Mouse (Mus musculus): ENCODE measurements around the gene Clpb. TPM values are rescaled to one million over a fixed set of nuclear protein-coding genes. Genes with fewer than 3 reads are reported as not detected.
A peak's percentile ranks its signal among the peaks of the same experiment; 100 is the strongest.
"Not testable (repeated sequence)": the region's sequence is repeated elsewhere in the genome, so short reads cannot be mapped to it uniquely, and the experiment has no call there.

The Clpb gene
- polyA plus RNA-seq (2015; fragmentation: Nextera tagmentation; extraction: Ambion mirVana) = 31.9 and 33.7 TPM in 2 replicates

- peak within 1 kb of the TSS; percentile 53 for H3K9ac ChIP-seq (replicated peaks)
- peak within 1 kb of the TSS; percentile 64 for H3K4me2 ChIP-seq (replicated peaks)
- peak within 1 kb of the TSS; percentile 44; the same call in 1 of the 2 replicates for H3K27ac ChIP-seq
- H3K9me3 ChIP-seq = no peaks in the 10 kb centered on the region
- H3K36me3 ChIP-seq = 0 out of 2 replicates have a peak, but pooled peaks cover 5% of the 10 kb centered on the region
- WGBS = 1% methylated on average over 49 of the region's 49 CpGs
- H3K4me3 ChIP-seq (replicated peaks) = peak within 1 kb of the TSS; percentile 63
- ATAC-seq = peak; percentile 99
- peaks cover 34% of the 10 kb centered on the region for H3K4me1 ChIP-seq (replicated peaks)
- no peaks in the 10 kb centered on the region for H3K27me3 ChIP-seq
Observed at GRCm38 (mm10) chr7:101663514-101664159, at the start of gene Clpb. Gene Clpb (plus strand): TSS chr7:101663633.

- H3K27me3 ChIP-seq = no peaks in the 10 kb centered on the region
- H3K4me2 ChIP-seq (replicated peaks) = no peak overlapping the region
- no peak overlapping the region for H3K9ac ChIP-seq (replicated peaks)
- 84% methylated on average over 7 of the region's 7 CpGs for WGBS
- no peak overlapping the region for H3K27ac ChIP-seq
- no peak for ATAC-seq
- H3K4me1 ChIP-seq (replicated peaks) = no peaks in the 10 kb centered on the region
- no peak overlapping the region for H3K4me3 ChIP-seq (replicated peaks)
- no peaks in the 10 kb centered on the region for H3K36me3 ChIP-seq
- H3K9me3 ChIP-seq = no peaks in the 10 kb centered on the region
Observed at GRCm38 (mm10) chr7:101615406-101615805, 48.0 kb upstream of the Clpb start.

GRCm38 (mm10) chr7:101616136-101616835, 47.1 kb upstream of the Clpb start:
- Histone ChIP-seq H3K4me3 (replicated peaks) (no peak overlapping the region), H3K36me3 (no peaks in the 10 kb centered on the region), H3K9me3 (no peaks in the 10 kb centered on the region), H3K27me3 (no peaks in the 10 kb centered on the region), H3K9ac (replicated peaks) (no peak overlapping the region), H3K27ac (no peak overlapping the region), H3K4me2 (replicated peaks) (no peak overlapping the region), H3K4me1 (replicated peaks) (no peaks in the 10 kb centered on the region)
- 83% methylated on average over 6 of the region's 6 CpGs for WGBS
- no peak for ATAC-seq

- H3K9ac ChIP-seq (replicated peaks) = no peak overlapping the region
- no peaks in the 10 kb centered on the region for H3K36me3 ChIP-seq
- H3K4me3 ChIP-seq (replicated peaks) = no peak overlapping the region
- no peak overlapping the region for H3K27ac ChIP-seq
- whole genome bisulfite sequencing = 69% methylated on average over 10 of the region's 10 CpGs
- no peaks in the 10 kb centered on the region for H3K27me3 ChIP-seq
- ATAC-seq = no peak
- no peak overlapping the region for H3K4me2 ChIP-seq (replicated peaks)
- H3K9me3 ChIP-seq = no peaks in the 10 kb centered on the region
- H3K4me1 ChIP-seq (replicated peaks) = no peaks in the 10 kb centered on the region
Observed at GRCm38 (mm10) chr7:101617438-101618165, 45.8 kb upstream of the Clpb start.

- no peaks in the 10 kb centered on the region for H3K36me3 ChIP-seq
- no peak overlapping the region for H3K27ac ChIP-seq
- H3K4me2 ChIP-seq (replicated peaks) = no peak overlapping the region
- ATAC-seq = no peak
- WGBS = 90% methylated on average over 7 of the region's 7 CpGs
- no peaks in the 10 kb centered on the region for H3K9me3 ChIP-seq
- peaks cover 5% of the 10 kb centered on the region for H3K4me1 ChIP-seq (replicated peaks)
- H3K4me3 ChIP-seq (replicated peaks) = no peak overlapping the region
- H3K27me3 ChIP-seq = no peaks in the 10 kb centered on the region
- H3K9ac ChIP-seq (replicated peaks) = no peak overlapping the region
Observed at GRCm38 (mm10) chr7:101618273-101618672, 45.2 kb upstream of the Clpb start.

- no peaks in the 10 kb centered on the region for H3K9me3 ChIP-seq
- no peak for ATAC-seq
- H3K4me2 ChIP-seq (replicated peaks) = no peak overlapping the region
- H3K36me3 ChIP-seq = no peaks in the 10 kb centered on the region
- H3K27ac ChIP-seq = no peak overlapping the region
- H3K4me1 ChIP-seq (replicated peaks) = peaks cover 5% of the 10 kb centered on the region
- WGBS = 28% methylated on average over 4 of the region's 4 CpGs
- no peak overlapping the region for H3K4me3 ChIP-seq (replicated peaks)
- H3K27me3 ChIP-seq = no peaks in the 10 kb centered on the region
- H3K9ac ChIP-seq (replicated peaks) = no peak overlapping the region
Observed at GRCm38 (mm10) chr7:101620373-101620772, 43.1 kb upstream of the Clpb start.

- H3K9me3 ChIP-seq; ATAC-seq; H3K27me3 ChIP-seq; H3K4me1 ChIP-seq (replicated peaks); H3K36me3 ChIP-seq; H3K4me3 ChIP-seq (replicated peaks); H3K27ac ChIP-seq; H3K9ac ChIP-seq (replicated peaks); H3K4me2 ChIP-seq (replicated peaks): not testable (repeated sequence)
- WGBS = 91% methylated on average over 4 of the region's 4 CpGs
Observed at GRCm38 (mm10) chr7:101621861-101622260, 41.6 kb upstream of the Clpb start.

GRCm38 (mm10) chr7:101624283-101624682, 39.1 kb upstream of the Clpb start:
- no peaks in the 10 kb centered on the region for H3K9me3 ChIP-seq
- no peaks in the 10 kb centered on the region for H3K36me3 ChIP-seq
- H3K4me1 ChIP-seq (replicated peaks) = peaks cover 5% of the 10 kb centered on the region
- H3K9ac ChIP-seq (replicated peaks) = no peak overlapping the region
- no peak overlapping the region for H3K4me2 ChIP-seq (replicated peaks)
- H3K27me3 ChIP-seq = no peaks in the 10 kb centered on the region
- ATAC-seq = no peak
- H3K27ac ChIP-seq = no peak overlapping the region
- 90% methylated on average over 6 of the region's 6 CpGs for WGBS
- H3K4me3 ChIP-seq (replicated peaks) = no peak overlapping the region

GRCm38 (mm10) chr7:101627166-101627565, 36.3 kb upstream of the Clpb start:
- not testable (repeated sequence) for H3K27me3 ChIP-seq; H3K9me3 ChIP-seq; ATAC-seq; H3K4me1 ChIP-seq (replicated peaks); H3K4me3 ChIP-seq (replicated peaks); H3K27ac ChIP-seq; H3K36me3 ChIP-seq; H3K9ac ChIP-seq (replicated peaks); H3K4me2 ChIP-seq (replicated peaks)
- WGBS = 63% methylated on average over 7 of the region's 7 CpGs

GRCm38 (mm10) chr7:101628481-101628880, 35.0 kb upstream of the Clpb start:
- WGBS = 50% methylated on average over 2 of the region's 2 CpGs
- Histone ChIP-seq H3K4me3 (replicated peaks) (no peak overlapping the region), H3K4me1 (replicated peaks) (no peaks in the 10 kb centered on the region), H3K27me3 (no peaks in the 10 kb centered on the region), H3K9me3 (no peaks in the 10 kb centered on the region), H3K36me3 (no peaks in the 10 kb centered on the region), H3K4me2 (replicated peaks) (no peak overlapping the region), H3K9ac (replicated peaks) (no peak overlapping the region), H3K27ac (no peak overlapping the region)
- ATAC-seq = no peak

- H3K4me1 ChIP-seq (replicated peaks) = no peaks in the 10 kb centered on the region
- no peaks in the 10 kb centered on the region for H3K27me3 ChIP-seq
- WGBS = 81% methylated on average over 8 of the region's 8 CpGs
- no peak overlapping the region for H3K4me3 ChIP-seq (replicated peaks)
- H3K9me3 ChIP-seq = no peaks in the 10 kb centered on the region
- no peak overlapping the region for H3K9ac ChIP-seq (replicated peaks)
- ATAC-seq = no peak
- H3K4me2 ChIP-seq (replicated peaks) = no peak overlapping the region
- H3K36me3 ChIP-seq = no peaks in the 10 kb centered on the region
- H3K27ac ChIP-seq = no peak overlapping the region
Observed at GRCm38 (mm10) chr7:101633629-101634177, 29.7 kb upstream of the Clpb start.

GRCm38 (mm10) chr7:101634513-101634912, 28.9 kb upstream of the Clpb start:
- H3K27me3 ChIP-seq = no peaks in the 10 kb centered on the region

More at GRCm38 (mm10) chr7:101634513-101634912, 28.9 kb upstream of the Clpb start:
- H3K4me3 ChIP-seq (replicated peaks) = no peak overlapping the region
- no peaks in the 10 kb centered on the region for H3K36me3 ChIP-seq
- H3K9ac ChIP-seq (replicated peaks) = no peak overlapping the region
- H3K4me1 ChIP-seq (replicated peaks) = no peaks in the 10 kb centered on the region
- H3K27ac ChIP-seq = no peak overlapping the region
- H3K4me2 ChIP-seq (replicated peaks) = no peak overlapping the region
- ATAC-seq = no peak
- H3K9me3 ChIP-seq = no peaks in the 10 kb centered on the region
- 85% methylated on average over 4 of the region's 4 CpGs for WGBS
